Mouse (Mus musculus) liver, embryonic 14.5 days (tissue): ENCODE measurements around the gene Ticrr. TPM values are rescaled to one million over a fixed set of nuclear protein-coding genes. Genes with fewer than 3 reads are reported as not detected.

Experiments used
- ATAC-seq: fragments of 200-750 bp; cut with Nextera tagmentation; 2 replicates; pipeline ENCODE4 v1.8.0; 2017; ENCODE audit warnings: moderate number of reproducible peaks, mild to moderate bottlenecking, moderate library complexity; ENCODE audit not compliant: insufficient read depth
- DNase-seq, 3 experiments: peaks; one replicate each; pipeline ENCODE4 v3.0.0-alpha.2; 2012 to 2013; ENCODE audit warnings: low read depth in 3 of 3, low spot score in 3 of 3
- H3K27ac ChIP-seq: fragments of 300-500 bp; sonication (generic); 2 replicates; pipeline ENCODE4 v1.5.1; 2014; ENCODE audit warnings: moderate library complexity, mild to moderate bottlenecking, control low read depth, inconsistent platforms
- H3K27me3 ChIP-seq: fragments of 300-500 bp; sonication (generic); 2 replicates; pipeline ENCODE4 v1.6.1; 2014; ENCODE audit warnings: mild to moderate bottlenecking, low read length, moderate library complexity; ENCODE audit not compliant: control insufficient read depth, insufficient read depth
- H3K36me3 ChIP-seq: fragments of 300-500 bp; sonication (generic); replicated peaks from 2 replicates; pipeline ENCODE4 v1.6.1; 2014; ENCODE audit warnings: low read depth; ENCODE audit not compliant: control insufficient read depth, insufficient read depth
- H3K4me1 ChIP-seq, 2 experiments: fragments of 200-500 bp in 1 of 2; fragments of 300-500 bp in 1 of 2; sonication (generic) in 1 of 2; replicated peaks; 2 replicates each; pipeline ENCODE4 v1.6.1; 2012 to 2014; ENCODE audit warnings: antibody characterized with exemption in 1 of 2, inconsistent platforms in 1 of 2, low read length in 1 of 2; ENCODE audit not compliant: control insufficient read depth in 2 of 2, insufficient read depth in 2 of 2
- H3K4me2 ChIP-seq: fragments of 300-500 bp; sonication (generic); 2 replicates; pipeline ENCODE4 v1.6.1; 2014; ENCODE audit warnings: low read depth, mild to moderate bottlenecking, control low read depth, moderate library complexity
- H3K4me3 ChIP-seq, 2 experiments: fragments of 200-500 bp in 1 of 2; fragments of 300-500 bp in 1 of 2; sonication (generic) in 1 of 2; 2 replicates each; pipeline ENCODE4 v1.5.1; 2012 to 2014; ENCODE audit warnings: low read depth in 2 of 2, low read length in 2 of 2, mild to moderate bottlenecking in 2 of 2, control low read depth in 1 of 2, inconsistent platforms in 1 of 2, moderate library complexity in 1 of 2; ENCODE audit not compliant: insufficient read depth in 1 of 2
- H3K9ac ChIP-seq: fragments of 300-500 bp; sonication (generic); replicated peaks from 2 replicates; pipeline ENCODE4 v1.6.1; 2014; ENCODE audit warnings: mild to moderate bottlenecking, control low read depth, moderate library complexity
- H3K9me3 ChIP-seq: fragments of 300-500 bp; sonication (generic); 2 replicates; pipeline ENCODE4 v1.6.1; 2016; ENCODE audit warnings: low read length, mixed read lengths; ENCODE audit not compliant: control insufficient read depth
- CTCF ChIP-seq: IDR thresholded peaks from 2 replicates; pipeline ENCODE4 v1.5.1; 2016; ENCODE audit warnings: antibody characterized with exemption, low read depth, control low read depth
- EP300 ChIP-seq: IDR thresholded peaks from 2 replicates; pipeline ENCODE4 v1.6.1; 2016; ENCODE audit warnings: antibody characterized with exemption, low read depth
- WGBS: fragments of 180-500 bp; shearing (Covaris S2); extraction: QIAGEN DNeasy Blood & Tissue Kit; methylation state at CpG from one replicate; pipeline ENCODE4 v1.1.7; 2014; ENCODE audit not compliant: insufficient replicate concordance; 5-methylcytosine and 5-hydroxymethylcytosine counted together
- polyA plus RNA-seq, 2 experiments: library from polyadenylated mRNA; depleted of rRNA in 1 of 2; stranded (reverse) in 1 of 2; unstranded in 1 of 2; fragments of >200 nt; fragmentation: Nextera tagmentation in 1 of 2; extraction: Ambion mirVana in 1 of 2; gene quantifications; 2 replicates each; pipeline versions ENCODE4 v1.2.1 to v1.2.3; 2012 to 2014

The Ticrr gene
- polyA plus RNA-seq, 2 experiments: 3.6 to 6.0 TPM

- 36% methylated on average over 1 of the region's 1 CpGs for WGBS
- DNase-seq (no peak), ATAC-seq (no peak)
- H3K27me3 ChIP-seq: no peaks in the 10 kb centered on the region
- TF ChIP-seq CTCF (no peak), EP300 (no peak)
- H3K4me1 ChIP-seq: peaks cover 5 to 7% of the 10 kb centered on the region in 2 experiments
- H3K9me3 ChIP-seq: no peaks in the 10 kb centered on the region
- H3K9ac ChIP-seq: no peak overlapping the region
- H3K36me3 ChIP-seq: no peaks in the 10 kb centered on the region
- H3K4me3 ChIP-seq: no peak overlapping the region
- H3K4me2 ChIP-seq: no peak overlapping the region
- H3K27ac ChIP-seq: no peak overlapping the region
These were observed 5.4 kb upstream of the Ticrr start for GRCm38 (mm10) chr7:79654586-79654985.

- Histone ChIP-seq H3K4me1 (peaks cover 12 to 16% of the 10 kb centered on the region in 2 experiments), H3K4me3 (peak overlapping the region; percentile 83 to 88), H3K27me3 (no peaks in the 10 kb centered on the region), H3K36me3 (peaks cover 15% of the 10 kb centered on the region), H3K9me3 (no peaks in the 10 kb centered on the region), H3K9ac (peak overlapping the region; percentile 88), H3K27ac (no peak overlapping the region), H3K4me2 (peak overlapping the region; percentile 91)
- peak; percentile 43 for ATAC-seq
- TF ChIP-seq CTCF: no peak
- no peak for TF ChIP-seq EP300
- WGBS: under 1% methylated on average over 70 of the region's 73 CpGs
- DNase-seq: no peak
These were observed 525 bp downstream of the Ticrr start for GRCm38 (mm10) chr7:79660291-79661150.

- DNase-seq (no peak), ATAC-seq (no peak)
- TF ChIP-seq EP300 (no peak), CTCF (no peak)
- Histone ChIP-seq H3K36me3 (peaks cover 23% of the 10 kb centered on the region), H3K4me1 (peaks cover 12 to 16% of the 10 kb centered on the region in 2 experiments), H3K4me2 (peak overlapping the region; percentile 91), H3K27me3 (no peaks in the 10 kb centered on the region), H3K9ac (peak overlapping the region; percentile 88), H3K4me3 (peak overlapping the region; percentile 83 to 88), H3K27ac (no peak overlapping the region), H3K9me3 (no peaks in the 10 kb centered on the region)
- 6% methylated on average over 5 of the region's 5 CpGs for WGBS
These were observed 1.4 kb downstream of the Ticrr start for GRCm38 (mm10) chr7:79661253-79661890.

- no peak overlapping the region for H3K9ac ChIP-seq
- H3K4me3 ChIP-seq: no peak overlapping the region
- no peak overlapping the region for H3K27ac ChIP-seq
- peaks cover 68% of the 10 kb centered on the region for H3K36me3 ChIP-seq
- no peak overlapping the region for H3K4me2 ChIP-seq
- H3K9me3 ChIP-seq: no peaks in the 10 kb centered on the region
- no peak for DNase-seq
- no peak for ATAC-seq
- peak; percentile 21; the same call in 1 of the 2 replicates for TF ChIP-seq CTCF
- TF ChIP-seq EP300: no peak
- H3K27me3 ChIP-seq: no peaks in the 10 kb centered on the region
- peaks cover 7 to 9% of the 10 kb centered on the region in 2 experiments for H3K4me1 ChIP-seq
These were observed 6.7 kb downstream of the Ticrr start for GRCm38 (mm10) chr7:79666690-79667089.

GRCm38 (mm10) chr7:79670900-79671604 is 11.1 kb downstream of the Ticrr start:
- no peak overlapping the region for H3K27ac ChIP-seq
- H3K36me3 ChIP-seq: peaks cover 82% of the 10 kb centered on the region
- DNase-seq: no peak
- no peaks in the 10 kb centered on the region for H3K27me3 ChIP-seq
- H3K9ac ChIP-seq: no peak overlapping the region
- no peaks in the 10 kb centered on the region for H3K4me1 ChIP-seq
- H3K4me2 ChIP-seq: no peak overlapping the region
- 89% methylated on average over 4 of the region's 4 CpGs for WGBS
- H3K4me3 ChIP-seq: no peak overlapping the region
- no peak for ATAC-seq
- H3K9me3 ChIP-seq: no peaks in the 10 kb centered on the region
- TF ChIP-seq CTCF: no peak
